Comparison of ENCODE assay signal across 14 mouse cellular contexts in the genomic region with DNA sequence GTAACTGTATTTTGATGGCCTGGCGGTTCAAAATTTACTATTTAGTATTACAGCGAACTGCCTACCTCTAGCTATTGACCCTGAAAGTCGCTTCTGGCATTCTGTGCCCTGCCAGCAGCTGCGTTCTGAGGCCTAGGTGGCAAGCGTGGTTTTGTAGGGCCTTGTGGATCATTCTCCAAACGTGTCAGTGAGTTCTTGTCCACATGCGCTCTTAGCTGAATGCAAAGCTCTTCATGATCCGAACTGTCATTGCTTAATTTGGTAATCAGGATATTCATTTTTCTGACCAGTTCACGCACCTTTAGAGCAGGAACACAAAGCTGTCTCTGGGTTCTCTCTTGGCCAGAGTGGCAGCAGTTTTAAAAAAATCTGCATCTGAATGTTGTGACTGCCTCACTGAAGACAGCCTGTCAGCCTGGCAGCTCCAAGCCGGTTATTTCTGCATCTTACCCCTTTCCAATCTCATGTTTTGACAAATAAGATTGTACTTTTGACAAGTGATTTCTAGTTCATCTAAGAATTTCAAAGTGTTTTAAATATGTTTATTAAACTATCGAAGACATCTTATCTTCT.
"Had no signal": no experiment of that assay in that cellular context is flagged by ENCODE, and none has a peak within 500 bp of the region (broad histone marks: within the 10 kb centered on the region; RNA-seq: fewer than 3 reads in every experiment).

No protein-coding gene starts in this region.

- H3K4me3 ChIP-seq: kidney, embryonic 15.5 days; left cerebral cortex, adult 2 months; liver, embryonic 13.5 days; midbrain, embryonic 13.5 days had no signal

- H3K4me2 ChIP-seq: kidney, embryonic 15.5 days; liver, embryonic 13.5 days; lung, embryonic 14.5 days; midbrain, embryonic 13.5 days had no signal

- ATAC-seq: lung, postnatal 0 days; midbrain, embryonic 13.5 days had no signal

- H3K27ac ChIP-seq: kidney, embryonic 15.5 days; left cerebral cortex, adult 2 months; liver, embryonic 13.5 days; macrophage; midbrain, embryonic 13.5 days had no signal

- H3K36me3 ChIP-seq: kidney, embryonic 15.5 days; liver, embryonic 13.5 days; midbrain, embryonic 13.5 days had no signal

- H3K9ac ChIP-seq: kidney, embryonic 15.5 days; liver, embryonic 13.5 days; lung, embryonic 14.5 days; midbrain, embryonic 13.5 days had no signal

- H3K27me3 ChIP-seq: kidney, embryonic 15.5 days; liver, embryonic 13.5 days; midbrain, embryonic 13.5 days had no signal

- H3K9me3 ChIP-seq: kidney, embryonic 15.5 days; liver, embryonic 13.5 days; midbrain, embryonic 13.5 days had no signal

- DNase-seq: kidney, adult 8-10 months; kidney, postnatal 10 days; kidney, postnatal 36 days; layer of hippocampus, postnatal 36 days; liver, embryonic 13.5 days; lung, embryonic 14.5 days; thymus, adult 2 months; thymus, postnatal 14 days; thymus, postnatal 4 days had no signal
